Mouse (Mus musculus) T-cell, adult 2 months (primary cell): ENCODE measurements at regions not wholly inside any gene's neighbourhood (a gene's known extent, or its start where the extent isn't known, plus 50 kb on each side); places are given as distances from the start of the nearest gene placed in this dataset.

Experiments
- DNase-seq: peaks from one replicate; pipeline ENCODE4 v3.0.0; 2022; ENCODE audit warnings: low spot score

GRCm38 (mm10) chr2:102970221-102970620, 68.8 kb upstream of the Cd44 start:
- peak; percentile 7 for DNase-seq

DNA sequence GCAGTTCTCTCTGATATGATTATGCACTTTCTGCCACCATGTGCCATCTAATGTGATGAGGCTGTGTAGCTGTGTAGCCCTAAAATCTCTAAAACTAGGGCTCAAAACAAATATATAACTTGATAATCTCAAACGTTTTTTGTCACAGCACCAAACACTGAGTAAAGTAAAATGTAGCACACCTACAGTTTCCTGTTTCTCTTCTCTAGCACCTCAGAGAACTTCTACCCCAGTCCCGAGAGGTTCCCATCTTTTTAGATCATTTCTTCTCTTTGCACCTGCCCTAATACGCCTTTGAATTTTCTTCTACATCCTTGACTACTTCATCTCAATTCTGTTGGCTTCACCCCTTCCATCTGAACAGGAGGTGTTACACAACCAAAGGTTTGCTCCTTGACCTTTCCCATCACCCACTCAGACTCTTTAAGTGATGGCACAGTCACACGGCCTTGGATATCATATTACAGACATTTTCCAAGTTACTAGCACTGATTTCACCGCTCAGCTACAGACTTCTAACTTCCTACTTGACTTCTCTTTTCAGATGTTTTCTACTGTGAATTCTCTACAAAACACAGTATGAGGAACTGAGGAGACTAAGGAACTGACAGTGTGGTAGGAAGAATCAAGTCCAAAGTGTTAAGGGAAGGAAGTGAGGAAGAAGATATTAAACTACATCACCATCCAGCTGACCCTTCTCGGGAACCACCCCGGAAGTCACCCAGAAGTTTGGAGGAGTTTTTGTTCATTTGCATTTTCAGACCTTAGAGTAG, 66.7 kb upstream of the Cd44 start:
- no peak for DNase-seq

- no peak for DNase-seq
Measured at GRCm38 (mm10) chr2:102967417-102967816, 66.0 kb upstream of the Cd44 start.

GRCm38 (mm10) chr2:102959067-102959645, 57.7 kb upstream of the Cd44 start:
- no peak for DNase-seq

GRCm38 (mm10) chr2:102958529-102958928, 57.1 kb upstream of the Cd44 start:
- DNase-seq: no peak

GRCm38 (mm10) chr2:102957811-102958210, 56.3 kb upstream of the Cd44 start:
- DNase-seq: no peak

- peak; percentile 18 for DNase-seq
Measured at GRCm38 (mm10) chr2:102956858-102957242, 55.4 kb upstream of the Cd44 start.

- DNase-seq: no peak
Measured at GRCm38 (mm10) chr2:102956108-102956857, 54.8 kb upstream of the Cd44 start.

GRCm38 (mm10) chr2:102955232-102955631, 53.8 kb upstream of the Cd44 start:
- no peak for DNase-seq
